Mouse (Mus musculus) lung, adult 2 months (tissue): Measurements from ENCODE around the gene Nrip1.

ENCODE experiments used
- CTCF ChIP-seq: fragments of 200-500 bp; IDR thresholded peaks from 2 replicates; pipeline ENCODE4 v1.5.1; 2011; ENCODE audit warnings: mild to moderate bottlenecking, low read length, control low read depth; ENCODE audit not compliant: insufficient read depth
- POLR2A ChIP-seq: fragments of 200-500 bp; IDR thresholded peaks from 2 replicates; pipeline ENCODE4 v1.6.1; 2011; ENCODE audit warnings: low read depth, mild to moderate bottlenecking, control low read depth, low read length, borderline replicate concordance; ENCODE audit errors: extremely low read depth

DNA sequence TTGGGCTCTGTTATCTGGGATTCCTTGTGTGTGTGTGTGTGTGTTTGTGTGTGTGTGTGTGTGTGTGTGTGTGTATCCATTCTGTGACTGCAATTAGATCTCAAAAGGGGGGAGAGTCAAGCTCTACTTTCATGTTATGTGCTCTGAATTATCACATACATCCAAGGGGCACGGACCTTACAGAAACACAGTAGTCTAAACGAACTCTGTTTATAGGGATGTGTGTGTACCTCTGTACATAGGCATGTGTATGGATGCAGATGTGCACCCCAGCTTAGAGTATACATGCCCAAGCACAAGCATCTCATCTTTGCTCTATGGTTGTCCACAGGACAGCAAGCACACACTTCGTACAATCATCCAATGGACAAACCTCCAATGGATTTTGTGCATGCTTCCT lies 98.0 kb downstream of the Nrip1 start:
- TF ChIP-seq POLR2A (no peak), CTCF (no peak)
